Mouse (Mus musculus): ENCODE results near the gene Dpf3. TPM values are rescaled to one million over a fixed set of nuclear protein-coding genes. Genes with fewer than 3 reads are reported as not detected.

The Dpf3 gene
- polyA plus RNA-seq, 1 experiment from 2014 or later, result 6.1 TPM

GRCm38 (mm10) chr12:83375015-83375831 is 112.3 kb downstream of the Dpf3 start:
- ATAC-seq (ENCODE audit: low read depth) (no peak), DNase-seq (ENCODE audit: low spot score) (no peak)
- Histone ChIP-seq H3K27ac (replicated peaks; ENCODE audit: low read depth, low read length) (no peak overlapping the region), H3K4me2 (ENCODE audit: low read depth, low read length) (no peak overlapping the region), H3K27me3 (replicated peaks; ENCODE audit: control insufficient read depth, insufficient read depth, low read length) (no peaks in the 10 kb centered on the region), H3K36me3 (ENCODE audit: control insufficient read depth, insufficient read depth, low read length) (no peaks in the 10 kb centered on the region), H3K9me3 (ENCODE audit: control insufficient read depth, low read length) (no peaks in the 10 kb centered on the region), H3K4me1 (ENCODE audit: control insufficient read depth, insufficient read depth, low read length) (no peaks in the 10 kb centered on the region), H3K4me3 (ENCODE audit: low read depth, low read length) (no peak overlapping the region), H3K9ac (ENCODE audit: low read depth, low read length) (no peak overlapping the region)
- 83% methylated on average over 12 of the region's 12 CpGs for WGBS

GRCm38 (mm10) chr12:83373081-83373480 is 114.4 kb downstream of the Dpf3 start:
- H3K4me3 ChIP-seq (ENCODE audit: low read depth, low read length), result no peak overlapping the region
- 79% methylated on average over 7 of the region's 7 CpGs for WGBS
- H3K27ac ChIP-seq (replicated peaks; ENCODE audit: low read depth, low read length), result no peak overlapping the region
- H3K36me3 ChIP-seq (ENCODE audit: control insufficient read depth, insufficient read depth, low read length), result no peaks in the 10 kb centered on the region
- H3K27me3 ChIP-seq (replicated peaks; ENCODE audit: control insufficient read depth, insufficient read depth, low read length), result no peaks in the 10 kb centered on the region
- H3K4me1 ChIP-seq (ENCODE audit: control insufficient read depth, insufficient read depth, low read length), result no peaks in the 10 kb centered on the region
- H3K4me2 ChIP-seq (ENCODE audit: low read depth, low read length), result no peak overlapping the region
- no peak for DNase-seq (ENCODE audit: low spot score)
- H3K9me3 ChIP-seq (ENCODE audit: control insufficient read depth, low read length), result no peaks in the 10 kb centered on the region
- no peak overlapping the region for H3K9ac ChIP-seq (ENCODE audit: low read depth, low read length)
- no peak for ATAC-seq (ENCODE audit: low read depth)

- H3K4me2 ChIP-seq (ENCODE audit: low read depth, low read length), result no peak overlapping the region
- no peak for ATAC-seq (ENCODE audit: low read depth)
- H3K27me3 ChIP-seq (replicated peaks; ENCODE audit: control insufficient read depth, insufficient read depth, low read length), result no peaks in the 10 kb centered on the region
- H3K4me1 ChIP-seq (ENCODE audit: control insufficient read depth, insufficient read depth, low read length), result no peaks in the 10 kb centered on the region
- no peak overlapping the region for H3K9ac ChIP-seq (ENCODE audit: low read depth, low read length)
- H3K9me3 ChIP-seq (ENCODE audit: control insufficient read depth, low read length), result no peaks in the 10 kb centered on the region
- no peak overlapping the region for H3K4me3 ChIP-seq (ENCODE audit: low read depth, low read length)
- WGBS, result 88% methylated on average over 7 of the region's 7 CpGs
- no peaks in the 10 kb centered on the region for H3K36me3 ChIP-seq (ENCODE audit: control insufficient read depth, insufficient read depth, low read length)
- H3K27ac ChIP-seq (replicated peaks; ENCODE audit: low read depth, low read length), result no peak overlapping the region
- no peak for DNase-seq (ENCODE audit: low spot score)
Observed at GRCm38 (mm10) chr12:83372290-83372689, 115.2 kb downstream of the Dpf3 start.

GRCm38 (mm10) chr12:83370221-83370620 is 117.3 kb downstream of the Dpf3 start:
- ATAC-seq (ENCODE audit: low read depth) (no peak), DNase-seq (ENCODE audit: low spot score) (no peak)
- WGBS, result 85% methylated on average over 11 of the region's 11 CpGs

GRCm38 (mm10) chr12:83369416-83369815 is 118.1 kb downstream of the Dpf3 start:
- Histone ChIP-seq H3K4me1 (ENCODE audit: control insufficient read depth, insufficient read depth, low read length) (no peaks in the 10 kb centered on the region), H3K4me2 (ENCODE audit: low read depth, low read length) (no peak overlapping the region), H3K27ac (replicated peaks; ENCODE audit: low read depth, low read length) (no peak overlapping the region), H3K9ac (ENCODE audit: low read depth, low read length) (no peak overlapping the region), H3K36me3 (ENCODE audit: control insufficient read depth, insufficient read depth, low read length) (no peaks in the 10 kb centered on the region), H3K27me3 (replicated peaks; ENCODE audit: control insufficient read depth, insufficient read depth, low read length) (no peaks in the 10 kb centered on the region), H3K4me3 (ENCODE audit: low read depth, low read length) (no peak overlapping the region), H3K9me3 (ENCODE audit: control insufficient read depth, low read length) (peaks cover 7% of the 10 kb centered on the region; the same call in 1 of the 2 replicates)
- DNase-seq (ENCODE audit: low spot score), result no peak
- no peak for ATAC-seq (ENCODE audit: low read depth)
- 94% methylated on average over 5 of the region's 5 CpGs for WGBS

More at GRCm38 (mm10) chr12:83370221-83370620, 117.3 kb downstream of the Dpf3 start:
- no peaks in the 10 kb centered on the region for H3K27me3 ChIP-seq (replicated peaks; ENCODE audit: control insufficient read depth, insufficient read depth, low read length)
- H3K9me3 ChIP-seq (ENCODE audit: control insufficient read depth, low read length), result peaks cover 1% of the 10 kb centered on the region; the same call in 1 of the 2 replicates
- no peaks in the 10 kb centered on the region for H3K36me3 ChIP-seq (ENCODE audit: control insufficient read depth, insufficient read depth, low read length)
- H3K4me3 ChIP-seq (ENCODE audit: low read depth, low read length), result no peak overlapping the region
- no peak overlapping the region for H3K4me2 ChIP-seq (ENCODE audit: low read depth, low read length)
- H3K4me1 ChIP-seq (ENCODE audit: control insufficient read depth, insufficient read depth, low read length), result no peaks in the 10 kb centered on the region
- no peak overlapping the region for H3K27ac ChIP-seq (replicated peaks; ENCODE audit: low read depth, low read length)
- H3K9ac ChIP-seq (ENCODE audit: low read depth, low read length), result no peak overlapping the region

- no peaks in the 10 kb centered on the region for H3K27me3 ChIP-seq (replicated peaks; ENCODE audit: control insufficient read depth, insufficient read depth, low read length)
- DNase-seq (ENCODE audit: low spot score) (no peak), ATAC-seq (ENCODE audit: low read depth) (no peak)
- H3K9me3 ChIP-seq (ENCODE audit: control insufficient read depth, low read length), result peaks cover 7% of the 10 kb centered on the region; the same call in 1 of the 2 replicates
- no peaks in the 10 kb centered on the region for H3K4me1 ChIP-seq (ENCODE audit: control insufficient read depth, insufficient read depth, low read length)
- H3K9ac ChIP-seq (ENCODE audit: low read depth, low read length), result no peak overlapping the region
- H3K4me3 ChIP-seq (ENCODE audit: low read depth, low read length), result no peak overlapping the region
- H3K36me3 ChIP-seq (ENCODE audit: control insufficient read depth, insufficient read depth, low read length), result no peaks in the 10 kb centered on the region
- whole genome bisulfite sequencing, result 87% methylated on average over 1 of the region's 1 CpGs
- H3K27ac ChIP-seq (replicated peaks; ENCODE audit: low read depth, low read length), result no peak overlapping the region
- no peak overlapping the region for H3K4me2 ChIP-seq (ENCODE audit: low read depth, low read length)
Observed at GRCm38 (mm10) chr12:83367486-83367885, 120.0 kb downstream of the Dpf3 start.

- no peak overlapping the region for H3K4me2 ChIP-seq (ENCODE audit: low read depth, low read length)
- no peaks in the 10 kb centered on the region for H3K27me3 ChIP-seq (replicated peaks; ENCODE audit: control insufficient read depth, insufficient read depth, low read length)
- H3K9ac ChIP-seq (ENCODE audit: low read depth, low read length), result no peak overlapping the region
- H3K27ac ChIP-seq (replicated peaks; ENCODE audit: low read depth, low read length), result no peak overlapping the region
- no peaks in the 10 kb centered on the region for H3K4me1 ChIP-seq (ENCODE audit: control insufficient read depth, insufficient read depth, low read length)
- H3K9me3 ChIP-seq (ENCODE audit: control insufficient read depth, low read length), result peaks cover 7% of the 10 kb centered on the region; the same call in 1 of the 2 replicates
- H3K4me3 ChIP-seq (ENCODE audit: low read depth, low read length), result no peak overlapping the region
- DNase-seq (ENCODE audit: low spot score), result no peak
- no peaks in the 10 kb centered on the region for H3K36me3 ChIP-seq (ENCODE audit: control insufficient read depth, insufficient read depth, low read length)
- 54% methylated on average over 3 of the region's 3 CpGs for WGBS
- ATAC-seq (ENCODE audit: low read depth), result no peak
Observed at GRCm38 (mm10) chr12:83364771-83365170, 122.7 kb downstream of the Dpf3 start.

GRCm38 (mm10) chr12:83361801-83362200 is 125.7 kb downstream of the Dpf3 start:
- peaks cover 7% of the 10 kb centered on the region; the same call in 1 of the 2 replicates for H3K9me3 ChIP-seq (ENCODE audit: control insufficient read depth, low read length)
- no peaks in the 10 kb centered on the region for H3K4me1 ChIP-seq (ENCODE audit: control insufficient read depth, insufficient read depth, low read length)
- H3K4me2 ChIP-seq (ENCODE audit: low read depth, low read length), result no peak overlapping the region
- H3K4me3 ChIP-seq (ENCODE audit: low read depth, low read length), result no peak overlapping the region
- H3K9ac ChIP-seq (ENCODE audit: low read depth, low read length), result no peak overlapping the region
- no peaks in the 10 kb centered on the region for H3K27me3 ChIP-seq (replicated peaks; ENCODE audit: control insufficient read depth, insufficient read depth, low read length)
- WGBS, result 48% methylated on average over 3 of the region's 3 CpGs
- ATAC-seq (ENCODE audit: low read depth) (no peak), DNase-seq (ENCODE audit: low spot score) (no peak)
- no peaks in the 10 kb centered on the region for H3K36me3 ChIP-seq (ENCODE audit: control insufficient read depth, insufficient read depth, low read length)
- no peak overlapping the region for H3K27ac ChIP-seq (replicated peaks; ENCODE audit: low read depth, low read length)

- H3K27ac ChIP-seq (replicated peaks; ENCODE audit: low read depth, low read length), result no peak overlapping the region
- H3K4me1 ChIP-seq (ENCODE audit: control insufficient read depth, insufficient read depth, low read length), result no peaks in the 10 kb centered on the region
- H3K4me3 ChIP-seq (ENCODE audit: low read depth, low read length), result no peak overlapping the region
- DNase-seq (ENCODE audit: low spot score) (peak; percentile 29), ATAC-seq (ENCODE audit: low read depth) (no peak)
- no peak overlapping the region for H3K9ac ChIP-seq (ENCODE audit: low read depth, low read length)
- no peak overlapping the region for H3K4me2 ChIP-seq (ENCODE audit: low read depth, low read length)
- 76% methylated on average over 6 of the region's 6 CpGs for WGBS
- no peaks in the 10 kb centered on the region for H3K9me3 ChIP-seq (ENCODE audit: control insufficient read depth, low read length)
- no peaks in the 10 kb centered on the region for H3K27me3 ChIP-seq (replicated peaks; ENCODE audit: control insufficient read depth, insufficient read depth, low read length)
- no peaks in the 10 kb centered on the region for H3K36me3 ChIP-seq (ENCODE audit: control insufficient read depth, insufficient read depth, low read length)
Observed at GRCm38 (mm10) chr12:83352640-83353039, 134.9 kb downstream of the Dpf3 start.

Measured in embryonic facial prominence, embryonic 14.5 days (tissue).